Comparison of ENCODE assay signal across 15 mouse cellular contexts in the genomic region with DNA sequence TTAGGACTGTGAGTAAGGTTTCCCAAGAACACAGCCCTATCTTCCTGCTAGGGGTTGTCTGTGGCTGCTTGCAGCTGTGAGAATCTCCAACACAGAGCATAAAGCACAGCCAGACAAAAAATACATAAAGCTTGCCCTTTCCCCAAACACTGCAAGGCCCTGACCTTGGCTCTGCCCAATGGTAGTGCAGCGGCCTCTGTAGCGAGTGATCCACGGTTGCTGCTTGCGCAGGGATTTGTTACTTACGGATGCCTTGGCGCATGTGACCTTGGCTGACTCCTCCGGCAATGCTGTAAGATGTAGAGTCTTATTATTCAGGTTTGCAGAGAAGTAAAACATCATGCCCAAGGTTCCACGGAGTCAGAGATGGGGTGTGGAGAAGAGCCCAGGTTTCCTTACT.
"Had no signal": no experiment of that assay in that cellular context is flagged by ENCODE, and none has a peak within 500 bp of the region (broad histone marks: within the 10 kb centered on the region; RNA-seq: fewer than 3 reads in every experiment).

No protein-coding gene starts in this region.

- H3K4me3 ChIP-seq: kidney, embryonic 15.5 days; limb, embryonic 10.5 days; liver, embryonic 15.5 days; midbrain, embryonic 10.5 days; myocyte; neural tube, embryonic 15.5 days had no signal

- H3K4me2 ChIP-seq: kidney, embryonic 15.5 days; liver, embryonic 11.5 days; liver, embryonic 15.5 days; lung, embryonic 14.5 days; neural tube, embryonic 15.5 days had no signal

- DNase-seq: kidney, adult 2 months; kidney, postnatal 14 days; lung, embryonic 14.5 days; lung, postnatal 10 days; lung, postnatal 4 days; midbrain, embryonic 14.5 days; right cerebral cortex, postnatal 4 days; spleen, adult 18-20 months had no signal

- H3K4me1 ChIP-seq: liver, embryonic 15.5 days had no signal

- H3K36me3 ChIP-seq: kidney, embryonic 15.5 days; limb, embryonic 10.5 days; liver, embryonic 15.5 days; midbrain, embryonic 10.5 days; neural tube, embryonic 15.5 days had no signal

- H3K27me3 ChIP-seq: kidney, embryonic 15.5 days; liver, embryonic 15.5 days; neural tube, embryonic 15.5 days had no signal

- H3K9ac ChIP-seq: kidney, embryonic 15.5 days; liver, embryonic 15.5 days; lung, embryonic 14.5 days; neural tube, embryonic 15.5 days had no signal

- H3K27ac ChIP-seq: kidney, embryonic 15.5 days; liver, embryonic 15.5 days; midbrain, embryonic 10.5 days; neural tube, embryonic 15.5 days had no signal

- H3K9me3 ChIP-seq: kidney, embryonic 15.5 days; limb, embryonic 10.5 days; liver, embryonic 15.5 days; midbrain, embryonic 10.5 days; neural tube, embryonic 15.5 days had no signal
